Mouse (Mus musculus) MEL (cell line): ENCODE measurements at regions not wholly inside any gene's neighbourhood (a gene's known extent, or its start where the extent isn't known, plus 50 kb on each side); places are given as distances from the start of the nearest gene placed in this dataset.

Experiments used
- DNase-seq: peaks from one replicate; pipeline ENCODE4 v3.0.0; 2011; ENCODE audit warnings: low read depth, low spot score
- H3K27ac ChIP-seq: 2 replicates; pipeline ENCODE4 v1.5.1; 2012; ENCODE audit warnings: low read depth, mild to moderate bottlenecking, control low read depth, low read length, moderate library complexity; ENCODE audit not compliant: control insufficient read depth
- H3K27me3 ChIP-seq, 2 experiments: fragments of 150-350 bp in 1 of 2; sonication (generic) in 1 of 2; 2 replicates each; pipeline ENCODE4 v1.6.1; 2012; ENCODE audit warnings: low read length in 2 of 2, mild to moderate bottlenecking in 2 of 2, improper control_type of control experiment in 1 of 2, moderate library complexity in 1 of 2; ENCODE audit not compliant: insufficient read depth in 2 of 2, control insufficient read depth in 1 of 2
- H3K36me3 ChIP-seq, 2 experiments: 2 replicates each; pipeline ENCODE4 v1.6.1; 2012 to 2014; ENCODE audit warnings: low read length in 2 of 2, improper control_type of control experiment in 1 of 2, inconsistent platforms in 1 of 2, mild to moderate bottlenecking in 1 of 2; ENCODE audit not compliant: insufficient read depth in 2 of 2, control insufficient read depth in 1 of 2
- H3K4me1 ChIP-seq, 2 experiments: fragments of 150-350 bp in 1 of 2; sonication (generic) in 1 of 2; 2 replicates each; pipeline ENCODE4 v1.6.1; 2012; ENCODE audit warnings: low read length in 2 of 2, improper control_type of control experiment in 1 of 2, mild to moderate bottlenecking in 1 of 2; ENCODE audit not compliant: insufficient read depth in 2 of 2, control insufficient read depth in 1 of 2
- H3K4me3 ChIP-seq, 2 experiments: fragments of 150-350 bp in 1 of 2; sonication (generic) in 1 of 2; 2 replicates each; pipeline ENCODE4 v1.5.1; 2012; ENCODE audit warnings: low read depth in 2 of 2, low read length in 2 of 2, mild to moderate bottlenecking in 2 of 2, moderate library complexity in 2 of 2, control low read depth in 1 of 2, improper control_type of control experiment in 1 of 2; ENCODE audit not compliant: control insufficient read depth in 1 of 2, insufficient read depth in 1 of 2
- H3K79me2 ChIP-seq: 2 replicates; pipeline ENCODE4 v1.6.1; 2012; ENCODE audit warnings: mild to moderate bottlenecking, low read length, moderate library complexity; ENCODE audit not compliant: control insufficient read depth, poor library complexity, insufficient read depth
- H3K9ac ChIP-seq: 2 replicates; pipeline ENCODE4 v1.6.1; 2012; ENCODE audit warnings: low read depth, mild to moderate bottlenecking, control low read depth, low read length, moderate library complexity; ENCODE audit not compliant: control insufficient read depth, poor library complexity, severe bottlenecking
- H3K9me3 ChIP-seq: fragments of 150-350 bp; sonication (generic); replicated peaks from 2 replicates; pipeline ENCODE4 v1.6.1; 2012; ENCODE audit warnings: mild to moderate bottlenecking, low read length, improper control_type of control experiment, moderate library complexity; ENCODE audit not compliant: insufficient read depth
- CHD2 ChIP-seq: IDR thresholded peaks from 2 replicates; pipeline ENCODE4 v1.6.1; 2011; ENCODE audit warnings: low read length, improper control_type of control experiment
- CTCF ChIP-seq, 3 experiments: IDR thresholded peaks in 2 of 3; conservative IDR thresholded peaks in 1 of 3; 2 replicates each; pipeline ENCODE4 v1.5.1; 2011 to 2012; ENCODE audit warnings: low read length in 3 of 3, low read depth in 2 of 3, mild to moderate bottlenecking in 2 of 3, improper control_type of control experiment in 1 of 3, inconsistent platforms in 1 of 3, mixed read lengths in 1 of 3, moderate library complexity in 1 of 3; ENCODE audit not compliant: control insufficient read depth in 1 of 3, insufficient read depth in 1 of 3, poor library complexity in 1 of 3, severe bottlenecking in 1 of 3
- ETS1 ChIP-seq: IDR thresholded peaks from 2 replicates; pipeline ENCODE4 v1.6.1; 2012; ENCODE audit warnings: low read depth, mild to moderate bottlenecking, inconsistent platforms, low read length, improper control_type of control experiment, moderate library complexity
- HCFC1 ChIP-seq: IDR thresholded peaks from 2 replicates; pipeline ENCODE4 v1.6.1; 2012; ENCODE audit warnings: low read depth, mild to moderate bottlenecking, inconsistent platforms, low read length, improper control_type of control experiment, moderate library complexity
- JUND ChIP-seq: IDR thresholded peaks from 2 replicates; pipeline ENCODE4 v1.6.1; 2011; ENCODE audit warnings: low read depth, mild to moderate bottlenecking, improper control_type of control experiment, low read length
- MAX ChIP-seq: IDR thresholded peaks from 2 replicates; pipeline ENCODE4 v1.6.1; 2011; ENCODE audit warnings: low read length, improper control_type of control experiment
- MAZ ChIP-seq: IDR thresholded peaks from 2 replicates; pipeline ENCODE4 v1.6.1; 2012; ENCODE audit warnings: low read depth, mild to moderate bottlenecking, inconsistent platforms, low read length, improper control_type of control experiment
- MXI1 ChIP-seq: IDR thresholded peaks from 2 replicates; pipeline ENCODE4 v1.6.1; 2011; ENCODE audit warnings: mild to moderate bottlenecking, low read depth, low read length, improper control_type of control experiment
- NELFE ChIP-seq: IDR thresholded peaks from 2 replicates; pipeline ENCODE4 v1.6.1; 2011; ENCODE audit warnings: low read depth, low read length, improper control_type of control experiment
- POLR2A ChIP-seq, 2 experiments: IDR thresholded peaks; 2 replicates each; pipeline ENCODE4 v1.6.1; 2011 to 2012; ENCODE audit warnings: low read length in 2 of 2, mild to moderate bottlenecking in 2 of 2, control low read depth in 1 of 2, improper control_type of control experiment in 1 of 2, low read depth in 1 of 2, moderate library complexity in 1 of 2; ENCODE audit not compliant: control insufficient read depth in 1 of 2, insufficient read depth in 1 of 2, poor library complexity in 1 of 2
- POLR2AphosphoS2 ChIP-seq: IDR thresholded peaks from 2 replicates; pipeline ENCODE4 v1.6.1; 2011; ENCODE audit warnings: low read length, improper control_type of control experiment
- POLR2AphosphoS5 ChIP-seq: IDR thresholded peaks from 2 replicates; pipeline ENCODE4 v1.6.1; 2012; ENCODE audit warnings: low read depth, borderline replicate concordance, mild to moderate bottlenecking, inconsistent platforms, low read length, moderate library complexity, mixed read lengths
- SMC3 ChIP-seq: IDR thresholded peaks from 2 replicates; pipeline ENCODE4 v1.6.1; 2011; ENCODE audit warnings: low read depth, low read length, improper control_type of control experiment
- TBP ChIP-seq: IDR thresholded peaks from 2 replicates; pipeline ENCODE4 v1.8.0; 2011; ENCODE audit warnings: low read depth, low read length, improper control_type of control experiment
- USF1 ChIP-seq: IDR thresholded peaks from 2 replicates; pipeline ENCODE4 v1.6.1; 2014; ENCODE audit warnings: low read depth, mild to moderate bottlenecking, inconsistent platforms, low read length, improper control_type of control experiment, moderate library complexity
- USF2 ChIP-seq, 2 experiments: IDR thresholded peaks; 2 replicates each; pipeline ENCODE4 v1.6.1; 2011 to 2012; ENCODE audit warnings: improper control_type of control experiment in 2 of 2, low read length in 2 of 2, borderline replicate concordance in 1 of 2, inconsistent platforms in 1 of 2, low read depth in 1 of 2, mild to moderate bottlenecking in 1 of 2; ENCODE audit not compliant: insufficient read depth in 1 of 2
- ZKSCAN1 ChIP-seq: IDR thresholded peaks from 2 replicates; pipeline ENCODE4 v1.6.1; 2012; ENCODE audit warnings: low read depth, mild to moderate bottlenecking, inconsistent platforms, low read length, improper control_type of control experiment, moderate library complexity
- ZMIZ1 ChIP-seq: IDR thresholded peaks from 2 replicates; pipeline ENCODE4 v1.6.1; 2012; ENCODE audit warnings: low read depth, mild to moderate bottlenecking, inconsistent platforms, low read length, improper control_type of control experiment, moderate library complexity

GRCm38 (mm10) chr5:97296213-97296612 lies 96.0 kb downstream of the Naa11 start:
- H3K9ac ChIP-seq: no peak overlapping the region
- no peaks in the 10 kb centered on the region for H3K36me3 ChIP-seq
- no peaks in the 10 kb centered on the region for H3K79me2 ChIP-seq
- H3K4me3 ChIP-seq: no peak overlapping the region
- H3K27ac ChIP-seq: no peak overlapping the region
- no peak for TF ChIP-seq TBP
- TF ChIP-seq ZKSCAN1: no peak
- TF ChIP-seq ZMIZ1: no peak
- no peak for TF ChIP-seq USF1
- no peak for TF ChIP-seq MXI1
- no peak for TF ChIP-seq HCFC1
- no peak for TF ChIP-seq POLR2AphosphoS2
- no peak for TF ChIP-seq POLR2AphosphoS5
- no peak for TF ChIP-seq MAX
- TF ChIP-seq SMC3: no peak
- TF ChIP-seq MAZ: no peak
- TF ChIP-seq CHD2: no peak
- no peak for TF ChIP-seq JUND
- no peak for TF ChIP-seq ETS1
- no peaks in the 10 kb centered on the region for H3K4me1 ChIP-seq
- H3K27me3 ChIP-seq: no peaks in the 10 kb centered on the region
- no peaks in the 10 kb centered on the region for H3K9me3 ChIP-seq
- no peak for DNase-seq

- H3K4me3 ChIP-seq: no peak overlapping the region
- no peak for DNase-seq
- H3K9ac ChIP-seq: no peak overlapping the region
- no peaks in the 10 kb centered on the region for H3K4me1 ChIP-seq
- no peaks in the 10 kb centered on the region for H3K79me2 ChIP-seq
- H3K27me3 ChIP-seq: no peaks in the 10 kb centered on the region
- H3K9me3 ChIP-seq: no peaks in the 10 kb centered on the region
- H3K36me3 ChIP-seq: no peaks in the 10 kb centered on the region
- TF ChIP-seq CTCF (IDR thresholded peaks at IDR 0.05 in 2 of 3, conservative IDR thresholded peaks at IDR 0.05 in 1 of 3; ENCODE audit: control insufficient read depth in 1 of 3, insufficient read depth in 1 of 3, low read depth in 2 of 3, low read length in 3 of 3, poor library complexity in 1 of 3, severe bottlenecking in 1 of 3): no peak
- no peak for TF ChIP-seq USF2 (IDR thresholded peaks at IDR 0.05; ENCODE audit: borderline replicate concordance in 1 of 2, insufficient read depth in 1 of 2, low read depth in 1 of 2, low read length in 2 of 2)
- no peak for TF ChIP-seq POLR2A (IDR thresholded peaks at IDR 0.05; ENCODE audit: control insufficient read depth in 1 of 2, insufficient read depth in 1 of 2, low read depth in 1 of 2, low read length in 2 of 2, poor library complexity in 1 of 2)
- no peak for TF ChIP-seq NELFE
- TF ChIP-seq JUND: no peak
- H3K27ac ChIP-seq: no peak overlapping the region
These were observed 102.0 kb downstream of the Naa11 start for GRCm38 (mm10) chr5:97290166-97290681.
